Mouse (Mus musculus) forebrain, embryonic 14.5 days (tissue): Measurements from ENCODE around the gene Gm26965. TPM values are rescaled to one million over a fixed set of nuclear protein-coding genes. Genes with fewer than 3 reads are reported as not detected.

Experiments
- polyA plus RNA-seq: library from polyadenylated mRNA; unstranded; fragments of >200 nt; fragmentation: Nextera tagmentation; extraction: Ambion mirVana; gene quantifications from 2 replicates; pipeline ENCODE4 v1.2.1, GENCODE M21; 2014

Gm26965 gene
- polyA plus RNA-seq, 1 experiment from 2014 or later, result not detected

Other genes with a start within 250 kb of the Gm26965 start
- gene Zfp458, start 247.7 kb downstream of the Gm26965 start, polyA plus RNA-seq, result 4.4 and 6.5 TPM in 2 replicates
- gene Zfp457, start 219.7 kb downstream of the Gm26965 start, polyA plus RNA-seq, result 0.34 and 1.1 TPM in 2 replicates
- gene Zfp595, start 193.6 kb downstream of the Gm26965 start, polyA plus RNA-seq, result 2.0 and 2.1 TPM in 2 replicates
- 0.67 TPM in 1 of 2 replicates, not detected in the other for gene Gm28044, start 165.6 kb downstream of the Gm26965 start, polyA plus RNA-seq
- gene Zfp953, start 165.5 kb downstream of the Gm26965 start, polyA plus RNA-seq, result 0.88 TPM in 2 replicates
- not detected in 2 replicates for gene Gm28041, start 150.4 kb downstream of the Gm26965 start, polyA plus RNA-seq
- gene Zfp456, start 150.3 kb downstream of the Gm26965 start, polyA plus RNA-seq, result 0.61 and 1.1 TPM in 2 replicates
- 3.3 and 4.6 TPM in 2 replicates for gene Zfp429, start 126.3 kb downstream of the Gm26965 start, polyA plus RNA-seq
- gene Zfp459, start 104.7 kb downstream of the Gm26965 start, polyA plus RNA-seq, result 0.34 and 0.72 TPM in 2 replicates
- 7.6 and 9.6 TPM in 2 replicates for gene Zfp874a, start 74.5 kb downstream of the Gm26965 start, polyA plus RNA-seq
- gene Zfp874b, start 41.9 kb downstream of the Gm26965 start, polyA plus RNA-seq, result 3.4 and 3.8 TPM in 2 replicates
- gene Zfp58, start 25.6 kb downstream of the Gm26965 start, polyA plus RNA-seq, result 12.2 and 14.8 TPM in 2 replicates
- gene Zfp87, start within 50 bp of the Gm26965 start, polyA plus RNA-seq, result 46.7 and 48.8 TPM in 2 replicates
- 18.6 and 22.3 TPM in 2 replicates for gene Zfp748, start 27.7 kb upstream of the Gm26965 start, polyA plus RNA-seq
- 7.1 and 7.3 TPM in 2 replicates for gene Zfp729b, start 83.6 kb upstream of the Gm26965 start, polyA plus RNA-seq
- gene Gm49345, start 111.6 kb upstream of the Gm26965 start, polyA plus RNA-seq, result 0.54 TPM in 1 of 2 replicates, not detected in the other
- gene Zfp729a, start 111.6 kb upstream of the Gm26965 start, polyA plus RNA-seq, result 3.9 and 5.3 TPM in 2 replicates
- 9.9 and 15.0 TPM in 2 replicates for gene Zfp738, start 160.9 kb upstream of the Gm26965 start, polyA plus RNA-seq
- gene Zfp65, start 203.0 kb upstream of the Gm26965 start, polyA plus RNA-seq, result 4.4 and 5.6 TPM in 2 replicates
- 9.8 and 11.8 TPM in 2 replicates for gene Zfp85, start 229.1 kb upstream of the Gm26965 start, polyA plus RNA-seq